Comparison of ENCODE assay signal across 10 mouse cellular contexts in genomic region chr3:16024988-16025387, GRCm38 (mm10). TPM values are rescaled to one million over a fixed set of nuclear protein-coding genes. Genes with fewer than 3 reads are reported as not detected.
DNase-seq lines count a peak whose midpoint lies in the region; ATAC-seq lines count a peak whose summit lies in the region.
"Not testable (repeated sequence)": the region's sequence is repeated elsewhere in the genome, so short reads cannot be mapped to it uniquely, and the experiment has no call there.
"Had no signal": no experiment of that assay in that cellular context is flagged by ENCODE, and none has a peak within 500 bp of the region (broad histone marks: within the 10 kb centered on the region; RNA-seq: fewer than 3 reads in every experiment).

No protein-coding gene starts in this region.

- WGBS in hindbrain, embryonic 16.5 days: 5% methylated on average over 4 of the region's 6 CpGs
- 5% methylated on average over 6 of the region's 6 CpGs for WGBS in liver, embryonic 13.5 days (ENCODE audit: insufficient replicate concordance)
- WGBS in neural tube, embryonic 13.5 days: 5% methylated on average over 6 of the region's 6 CpGs

- not testable (repeated sequence) for H3K27ac ChIP-seq in hindbrain, embryonic 16.5 days (ENCODE audit: low read depth, low read length); liver, embryonic 13.5 days; neural tube, embryonic 13.5 days (replicated peaks)

- H3K4me2 ChIP-seq in hindbrain, embryonic 16.5 days (ENCODE audit: low read length): peak overlapping the region; percentile 32
- not testable (repeated sequence) for H3K4me2 ChIP-seq in liver, embryonic 13.5 days
- peak overlapping the region; percentile 27 for H3K4me2 ChIP-seq in neural tube, embryonic 13.5 days

- H3K4me1 ChIP-seq in hindbrain, embryonic 16.5 days (ENCODE audit: control insufficient read depth, insufficient read depth, low read depth, low read length); liver, embryonic 13.5 days (replicated peaks); neural tube, embryonic 13.5 days (replicated peaks): not testable (repeated sequence)

- not testable (repeated sequence) for H3K4me3 ChIP-seq in hindbrain, embryonic 16.5 days (ENCODE audit: low read length); liver, embryonic 13.5 days (replicated peaks); neural tube, embryonic 13.5 days

- not testable (repeated sequence) for H3K9me3 ChIP-seq in hindbrain, embryonic 16.5 days (ENCODE audit: control insufficient read depth, low read length); liver, embryonic 13.5 days (replicated peaks); neural tube, embryonic 13.5 days

- H3K36me3 ChIP-seq in hindbrain, embryonic 16.5 days (ENCODE audit: control insufficient read depth, insufficient read depth, low read length); liver, embryonic 13.5 days; neural tube, embryonic 13.5 days: not testable (repeated sequence)

- peak; percentile 16 for DNase-seq in Muller cell, postnatal 12 days (ENCODE audit: inconsistent ontology term)
- DNase-seq in cerebellum, postnatal 14 days: peak; percentile 39 to 59
- peak; percentile 31 for DNase-seq in gastrocnemius, postnatal 10 days
- DNase-seq in layer of hippocampus, adult 18-20 months (ENCODE audit: low spot score in 2 of 2): peak; percentile 7 to 77
- peak; percentile 5 for DNase-seq in liver, embryonic 13.5 days
- DNase-seq in testis, postnatal 14 days (ENCODE audit: low spot score): peak; percentile 9

- peak; percentile 60; the same call in 1 of the 2 replicates for ATAC-seq in hindbrain, embryonic 16.5 days
- ATAC-seq in liver, embryonic 13.5 days (ENCODE audit: low read depth): not testable (repeated sequence)
- ATAC-seq in neural tube, embryonic 13.5 days (ENCODE audit: low read depth): peak; percentile 72

- H3K27me3 ChIP-seq in hindbrain, embryonic 16.5 days (replicated peaks; ENCODE audit: control insufficient read depth, insufficient read depth, low read length); liver, embryonic 13.5 days; neural tube, embryonic 13.5 days: not testable (repeated sequence)

- not testable (repeated sequence) for H3K9ac ChIP-seq in hindbrain, embryonic 16.5 days (ENCODE audit: low read depth, low read length); liver, embryonic 13.5 days; neural tube, embryonic 13.5 days

RNA-seq across cellular contexts. Expression of gene Gm5150, which starts 18.8 kb away (rescaled TPM):
- total RNA-seq in gastrocnemius, postnatal 10 days (2021): not detected
- polyA plus RNA-seq in hindbrain, embryonic 16.5 days (2015; fragmentation: Nextera tagmentation; extraction: Ambion mirVana): not detected in 2 replicates
- not detected for total RNA-seq in layer of hippocampus, adult 18-20 months (2021)
- 0.37 and 0.43 TPM in 2 replicates for polyA plus RNA-seq in liver, embryonic 13.5 days (2015; fragmentation: Nextera tagmentation; extraction: Ambion mirVana)
- polyA plus RNA-seq in neural tube, embryonic 13.5 days (2015; fragmentation: Nextera tagmentation; extraction: Ambion mirVana): not detected in 2 replicates
- total RNA-seq: gastrocnemius, postnatal 4 days had no signal
- polyA plus RNA-seq: cortical plate, adult 2 months had no signal
